Mouse (Mus musculus) CH12.LX (cell line): ENCODE measurements around the gene Slc26a3. TPM values are rescaled to one million over a fixed set of nuclear protein-coding genes. Genes with fewer than 3 reads are reported as not detected.

Experiments used
- DNase-seq: peaks from one replicate; pipeline ENCODE4 v3.0.0-alpha.2; 2013; ENCODE audit errors: extremely low read depth
- H3K27ac ChIP-seq: 2 replicates; pipeline ENCODE4 v1.5.1; 2012; ENCODE audit warnings: low read depth, mild to moderate bottlenecking, control low read depth, moderate library complexity; ENCODE audit not compliant: insufficient read depth
- H3K27me3 ChIP-seq: replicated peaks from 2 replicates; pipeline ENCODE3; 2012; ENCODE audit warnings: inconsistent platforms
- H3K36me3 ChIP-seq, 2 experiments: replicated peaks in 1 of 2; 2 replicates each; pipeline versions ENCODE3 to v1.6.1; 2012; ENCODE audit warnings: inconsistent platforms in 1 of 2, low read length in 1 of 2, mild to moderate bottlenecking in 1 of 2, mixed read lengths in 1 of 2, moderate library complexity in 1 of 2; ENCODE audit not compliant: control insufficient read depth in 1 of 2, insufficient read depth in 1 of 2
- H3K4me1 ChIP-seq, 2 experiments: 2 replicates each; pipeline ENCODE4 v1.6.1; 2012; ENCODE audit warnings: inconsistent platforms in 1 of 2, moderate library complexity in 1 of 2; ENCODE audit not compliant: insufficient read depth in 2 of 2, control insufficient read depth in 1 of 2
- H3K4me2 ChIP-seq: 2 replicates; pipeline ENCODE4 v1.6.1; 2012; ENCODE audit warnings: low read depth, mild to moderate bottlenecking, control low read depth; ENCODE audit not compliant: poor library complexity, insufficient read depth, severe bottlenecking
- H3K4me3 ChIP-seq, 3 experiments: fragments of 150-350 bp in 1 of 3; sonication (generic) in 1 of 3; replicated peaks in 1 of 3; 2 replicates each; pipeline versions ENCODE3 to v1.5.1; 2011 to 2012; ENCODE audit warnings: low read depth in 2 of 3, low read length in 2 of 3, mild to moderate bottlenecking in 2 of 3, moderate library complexity in 2 of 3, control low read depth in 1 of 3, improper control_type of control experiment in 1 of 3, inconsistent platforms in 1 of 3, mixed read lengths in 1 of 3; ENCODE audit not compliant: poor library complexity in 1 of 3
- H3K79me2 ChIP-seq: replicated peaks from 2 replicates; pipeline ENCODE4 v1.6.1; 2012; ENCODE audit warnings: mild to moderate bottlenecking, moderate library complexity; ENCODE audit not compliant: control insufficient read depth, poor library complexity, insufficient read depth, severe bottlenecking; ENCODE audit errors: extremely low read depth
- H3K9ac ChIP-seq: 2 replicates; pipeline ENCODE4 v1.6.1; 2012; ENCODE audit warnings: low read depth, mild to moderate bottlenecking, control low read depth, moderate library complexity; ENCODE audit not compliant: insufficient read depth
- H3K9me3 ChIP-seq: replicated peaks from 2 replicates; pipeline ENCODE3; 2012; ENCODE audit warnings: low read length, inconsistent platforms, mixed read lengths
- CHD2 ChIP-seq: IDR thresholded peaks from 2 replicates; pipeline ENCODE4 v1.6.1; 2011; ENCODE audit warnings: low read length, improper control_type of control experiment
- CTCF ChIP-seq, 2 experiments: IDR thresholded peaks in 1 of 2; conservative IDR thresholded peaks in 1 of 2; 2 replicates each; pipeline ENCODE4 v1.5.1; 2011 to 2012; ENCODE audit warnings: low read depth in 2 of 2, low read length in 2 of 2, improper control_type of control experiment in 1 of 2, inconsistent platforms in 1 of 2, mild to moderate bottlenecking in 1 of 2, moderate library complexity in 1 of 2
- E2F4 ChIP-seq: IDR thresholded peaks from 2 replicates; pipeline ENCODE4 v1.6.1; 2011; ENCODE audit warnings: low read depth, low read length, improper control_type of control experiment; ENCODE audit not compliant: insufficient replicate concordance
- ELF1 ChIP-seq: IDR thresholded peaks from 2 replicates; pipeline ENCODE4 v1.6.1; 2014; ENCODE audit warnings: low read depth, mild to moderate bottlenecking, inconsistent platforms, low read length, improper control_type of control experiment
- GABPA ChIP-seq: IDR thresholded peaks from 2 replicates; pipeline ENCODE4 v1.6.1; 2012; ENCODE audit warnings: low read depth, low read length, improper control_type of control experiment, inconsistent platforms; ENCODE audit not compliant: insufficient replicate concordance
- JUN ChIP-seq: IDR thresholded peaks from 2 replicates; pipeline ENCODE4 v1.6.1; 2011; ENCODE audit warnings: low read depth, mild to moderate bottlenecking, low read length, improper control_type of control experiment, moderate library complexity; ENCODE audit not compliant: insufficient read depth
- MAZ ChIP-seq: IDR thresholded peaks from 2 replicates; pipeline ENCODE4 v1.6.1; 2012; ENCODE audit warnings: low read depth, mild to moderate bottlenecking, inconsistent platforms, low read length, improper control_type of control experiment, moderate library complexity
- USF2 ChIP-seq: conservative IDR thresholded peaks from 2 replicates; pipeline ENCODE4 v1.6.1; 2011; ENCODE audit warnings: low read depth, low read length, improper control_type of control experiment
- dilution Hi-C: fragments of 300-500 bp; cut with MboI; formaldehyde crosslinking; loops from 2 replicates; pipeline ENCODE4 v1.14.3; 2020; ENCODE audit warnings: low sequenced_read_pairs; ENCODE audit not compliant: extremely low pct_unique_long_range_greater_than_20kb, extremely low pct_ligation_motif_present
- in situ Hi-C: fragments of 300-500 bp; cut with MboI; formaldehyde crosslinking; loops from 3 replicates; pipeline ENCODE4 v1.14.3; 2019; ENCODE audit warnings: low sequenced_read_pairs, low pct_ligation_motif_present, low pct_unique_long_range_greater_than_20kb, mixed read lengths
- polyA plus RNA-seq: library from polyadenylated mRNA; unstranded; fragments of >175 nt; gene quantifications from 2 replicates; pipeline ENCODE4 v1.2.1, GENCODE M21; 2012; ENCODE audit warnings: low read depth; ENCODE audit not compliant: insufficient read length
- total RNA-seq, 2 experiments: library from RNA; depleted of rRNA; stranded (reverse); fragments of 300-350 nt in 1 of 2; fragments of >200 nt in 1 of 2; gene quantifications; 2 replicates each; pipeline ENCODE4 v1.2.3; 2012 to 2014

Slc26a3 gene
- total and polyA plus RNA-seq, 3 experiments, result not detected

- Histone ChIP-seq H3K4me1 (no peaks in the 10 kb centered on the region), H3K27ac (no peak overlapping the region), H3K4me3 (no peak overlapping the region), H3K36me3 (no peaks in the 10 kb centered on the region), H3K27me3 (no peaks in the 10 kb centered on the region), H3K79me2 (no peaks in the 10 kb centered on the region), H3K4me2 (no peak overlapping the region), H3K9me3 (peaks cover 2% of the 10 kb centered on the region), H3K9ac (no peak overlapping the region)
- dilution Hi-C loops (no loop called here), in situ Hi-C loops (loop anchor here (25.0 kb wide), 1 partner anchor 416 kb away; no protein-coding TSS in a partner anchor)
- TF ChIP-seq JUN (no peak), E2F4 (no peak), MAZ (no peak), ELF1 (no peak), CHD2 (no peak), GABPA (no peak), USF2 (no peak), CTCF (conservative IDR thresholded peaks at IDR 0.05 in 1 of 2, IDR thresholded peaks at IDR 0.05 in 1 of 2; ENCODE audit: low read depth in 2 of 2, low read length in 2 of 2) (no peak)
- DNase-seq, result no peak
These were observed 130.7 kb downstream of the Slc26a3 start for GRCm38 (mm10) chr12:31521371-31521770.

Other genes with a start within 250 kb of the Slc26a3 start
- gene Gm6993, start 150.1 kb upstream of the Slc26a3 start, total RNA-seq (2012; rRNA removed), result not detected in 2 replicates
- gene Gm6993, start 150.1 kb upstream of the Slc26a3 start, total RNA-seq (2014; rRNA removed), result not detected in 2 replicates
- not detected in 2 replicates for gene Gm6993, start 150.1 kb upstream of the Slc26a3 start, polyA plus RNA-seq
- gene Lamb1, start 125.6 kb upstream of the Slc26a3 start, total RNA-seq (2012; rRNA removed), result under 0.01 and 0.08 TPM in 2 replicates
- gene Lamb1, start 125.6 kb upstream of the Slc26a3 start, total RNA-seq (2014; rRNA removed), result not detected in 2 replicates
- gene Lamb1, start 125.6 kb upstream of the Slc26a3 start, polyA plus RNA-seq, result 0.12 TPM in 1 of 2 replicates, not detected in the other
- 61.2 and 63.3 TPM in 2 replicates for gene Dld, start 39.4 kb upstream of the Slc26a3 start, total RNA-seq (2012; rRNA removed)
- 79.8 and 83.5 TPM in 2 replicates for gene Dld, start 39.4 kb upstream of the Slc26a3 start, total RNA-seq (2014; rRNA removed)
- 109 and 142 TPM in 2 replicates for gene Dld, start 39.4 kb upstream of the Slc26a3 start, polyA plus RNA-seq
- gene Cbll1, start 108.7 kb downstream of the Slc26a3 start, total RNA-seq (2012; rRNA removed), result 4.5 TPM in 2 replicates
- 4.6 and 5.2 TPM in 2 replicates for gene Cbll1, start 108.7 kb downstream of the Slc26a3 start, total RNA-seq (2014; rRNA removed)
- 16.4 and 18.8 TPM in 2 replicates for gene Cbll1, start 108.7 kb downstream of the Slc26a3 start, polyA plus RNA-seq
- not detected in 2 replicates for gene Slc26a4, start 169.1 kb downstream of the Slc26a3 start, total RNA-seq (2012; rRNA removed)
- not detected in 2 replicates for gene Slc26a4, start 169.1 kb downstream of the Slc26a3 start, total RNA-seq (2014; rRNA removed)
- not detected in 2 replicates for gene Slc26a4, start 169.1 kb downstream of the Slc26a3 start, polyA plus RNA-seq
- 31.4 and 32.4 TPM in 2 replicates for gene Bcap29, start 243.8 kb downstream of the Slc26a3 start, total RNA-seq (2012; rRNA removed)
- gene Bcap29, start 243.8 kb downstream of the Slc26a3 start, total RNA-seq (2014; rRNA removed), result 104 and 112 TPM in 2 replicates
- gene Bcap29, start 243.8 kb downstream of the Slc26a3 start, polyA plus RNA-seq, result 127 and 128 TPM in 2 replicates